Comparison of ENCODE assay signal across 24 mouse cellular contexts in the genomic region with DNA sequence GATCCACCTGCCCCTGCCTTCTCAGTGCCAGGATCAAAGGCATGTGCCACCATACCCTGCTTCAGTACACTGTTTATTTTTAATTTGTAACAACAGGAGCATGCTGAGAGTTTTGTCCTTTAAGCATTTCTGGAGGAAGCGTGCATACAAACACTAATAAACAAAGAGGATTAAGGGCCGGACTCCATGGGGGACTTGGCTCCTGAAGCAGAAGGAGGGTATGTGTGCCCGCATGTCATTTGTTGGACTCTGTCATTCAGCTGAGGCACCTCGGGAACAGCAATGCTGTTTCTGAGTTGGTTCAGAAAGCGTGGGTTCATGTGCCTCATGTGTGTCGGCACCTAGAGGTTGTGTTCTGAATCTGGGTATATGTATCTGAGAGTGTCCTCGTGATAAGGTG. TPM values are rescaled to one million over a fixed set of nuclear protein-coding genes. Genes with fewer than 3 reads are reported as not detected.
DNase-seq lines count a peak whose midpoint lies in the region; ATAC-seq and TF ChIP-seq lines count a peak whose summit lies in the region.
"Had no signal": no experiment of that assay in that cellular context is flagged by ENCODE, and none has a peak within 500 bp of the region (broad histone marks: within the 10 kb centered on the region; RNA-seq: fewer than 3 reads in every experiment).

No protein-coding gene starts in this region.

- H3K4me3 ChIP-seq in E14TG2a.4 (replicated peaks; ENCODE audit: low read length) = 0 out of 2 replicates have a peak overlapping the region, but pooled peaks have one; percentile 4
- no peak overlapping the region for H3K4me3 ChIP-seq in hindbrain, embryonic 12.5 days
- no peak overlapping the region for H3K4me3 ChIP-seq in midbrain, embryonic 13.5 days (replicated peaks)
- H3K4me3 ChIP-seq: intestine, embryonic 15.5 days; liver, embryonic 12.5 days; megakaryocyte, embryonic 14.5 days; neural tube, embryonic 12.5 days had no signal

- H3K27ac ChIP-seq in hindbrain, embryonic 12.5 days = peak overlapping the region; percentile 58
- H3K27ac ChIP-seq in midbrain, embryonic 13.5 days = peak overlapping the region; percentile 80
- H3K27ac ChIP-seq: intestine, embryonic 15.5 days; liver, embryonic 12.5 days; neural tube, embryonic 12.5 days had no signal

- DNase-seq in cerebellum, postnatal 10 days = peak; percentile 51 to 58
- no peak for DNase-seq in cerebellum, adult 9-10 months
- DNase-seq in embryo, embryonic 9.5 days (ENCODE audit: extremely low spot score) = no peak
- DNase-seq in layer of hippocampus, adult 9-11 months = no peak
- DNase-seq: gastrocnemius, postnatal 10 days; heart, postnatal 14 days; thymus, postnatal 36 days had no signal

- ATAC-seq in hindbrain, embryonic 12.5 days (ENCODE audit: low FRiP score) = no peak
- ATAC-seq in midbrain, embryonic 13.5 days = peak; percentile 10; the same call in 1 of the 2 replicates
- no peak for ATAC-seq in erythroid progenitor cell, adult 5-6 weeks (replicated peaks; ENCODE audit: low FRiP score, poor library complexity, severe bottlenecking)
- ATAC-seq: liver, embryonic 12.5 days had no signal

- peaks cover 26% of the 10 kb centered on the region for H3K27me3 ChIP-seq in E14TG2a.4 (ENCODE audit: insufficient read depth, low read length)
- 0 out of 2 replicates have a peak, but pooled peaks cover 7% of the 10 kb centered on the region for H3K27me3 ChIP-seq in hindbrain, embryonic 12.5 days
- H3K27me3 ChIP-seq in midbrain, embryonic 13.5 days = peaks cover 20% of the 10 kb centered on the region
- H3K27me3 ChIP-seq: intestine, embryonic 15.5 days had no signal

- peaks cover 58% of the 10 kb centered on the region for H3K4me1 ChIP-seq in E14TG2a.4 (replicated peaks; ENCODE audit: low read depth, low read length)
- H3K4me1 ChIP-seq in hindbrain, embryonic 12.5 days = peaks cover 25% of the 10 kb centered on the region
- peaks cover 33% of the 10 kb centered on the region for H3K4me1 ChIP-seq in midbrain, embryonic 13.5 days (replicated peaks)
- H3K4me1 ChIP-seq: intestine, embryonic 15.5 days; liver, embryonic 12.5 days; megakaryocyte, embryonic 14.5 days had no signal

- no peak for TF ChIP-seq CTCF in E14TG2a.4 (conservative IDR thresholded peaks at IDR 0.05; ENCODE audit: low read length)

- H3K36me3 ChIP-seq in E14TG2a.4 (ENCODE audit: insufficient read depth, low read length) = no peaks in the 10 kb centered on the region
- H3K36me3 ChIP-seq in hindbrain, embryonic 12.5 days = no peaks in the 10 kb centered on the region
- no peaks in the 10 kb centered on the region for H3K36me3 ChIP-seq in midbrain, embryonic 13.5 days
- H3K36me3 ChIP-seq: intestine, embryonic 15.5 days; liver, embryonic 12.5 days; neural tube, embryonic 12.5 days had no signal

- no peak overlapping the region for H3K4me2 ChIP-seq in hindbrain, embryonic 12.5 days (replicated peaks)
- 0 out of 2 replicates have a peak overlapping the region, but pooled peaks have one; percentile 6 for H3K4me2 ChIP-seq in midbrain, embryonic 13.5 days (replicated peaks)
- H3K4me2 ChIP-seq: intestine, embryonic 15.5 days; liver, embryonic 12.5 days; neural tube, embryonic 12.5 days had no signal

- WGBS in hindbrain, embryonic 12.5 days = 62% methylated on average over 7 of the region's 7 CpGs
- 32% methylated on average over 7 of the region's 7 CpGs for WGBS in midbrain, embryonic 13.5 days

- H3K9ac ChIP-seq in hindbrain, embryonic 12.5 days = no peak overlapping the region
- no peak overlapping the region for H3K9ac ChIP-seq in midbrain, embryonic 13.5 days (replicated peaks)
- H3K9ac ChIP-seq: intestine, embryonic 15.5 days; liver, embryonic 12.5 days; neural tube, embryonic 12.5 days had no signal

- no peaks in the 10 kb centered on the region for H3K9me3 ChIP-seq in E14TG2a.4 (ENCODE audit: low read length)
- no peaks in the 10 kb centered on the region for H3K9me3 ChIP-seq in hindbrain, embryonic 12.5 days (replicated peaks)
- no peaks in the 10 kb centered on the region for H3K9me3 ChIP-seq in midbrain, embryonic 13.5 days
- H3K9me3 ChIP-seq: intestine, embryonic 15.5 days; liver, embryonic 12.5 days; megakaryocyte, embryonic 14.5 days; neural tube, embryonic 12.5 days had no signal

RNA-seq across cellular contexts. Expression of gene 4931429L15Rik, which starts 17.5 kb away (rescaled TPM):
- not detected in 2 replicates for polyA plus RNA-seq in hindbrain, embryonic 12.5 days (2016; fragmentation: Nextera tagmentation; extraction: Ambion mirVana)
- 0.13 TPM in 1 of 2 replicates, not detected in the other for polyA plus RNA-seq in midbrain, embryonic 13.5 days (2015; fragmentation: Nextera tagmentation; extraction: Ambion mirVana)
- not detected in 2 replicates for total RNA-seq in erythroid progenitor cell, adult 5-6 weeks (2015; ENCODE audit: low replicate concordance)
- total RNA-seq in erythroid progenitor cell, adult 5-6 weeks (2017; ENCODE audit: low replicate concordance) = not detected in 2 replicates
- total RNA-seq: adrenal gland, postnatal 36 days; CH12.LX; gastrocnemius, postnatal 10 days; heart, adult 8-10 months; heart, postnatal 14 days; layer of hippocampus, adult 18-20 months; left cerebral cortex, postnatal 4 days had no signal
- polyA plus RNA-seq: embryonic facial prominence, embryonic 14.5 days; intestine, embryonic 15.5 days; kidney, embryonic 16.5 days; liver, embryonic 12.5 days; lung, embryonic 16.5 days; neural tube, embryonic 12.5 days; stomach, embryonic 16.5 days had no signal

RNA-seq across cellular contexts. Expression of gene Bud13, which starts 54.5 kb away (rescaled TPM):
- 22.5 and 23.5 TPM in 2 replicates for polyA plus RNA-seq in hindbrain, embryonic 12.5 days (2016; fragmentation: Nextera tagmentation; extraction: Ambion mirVana)
- polyA plus RNA-seq in midbrain, embryonic 13.5 days (2015; fragmentation: Nextera tagmentation; extraction: Ambion mirVana) = 19.8 and 20.7 TPM in 2 replicates
- 5.4 and 13.0 TPM in 2 replicates for total RNA-seq in erythroid progenitor cell, adult 5-6 weeks (2015; ENCODE audit: low replicate concordance)
- 5.6 and 5.7 TPM in 2 replicates for total RNA-seq in erythroid progenitor cell, adult 5-6 weeks (2017; ENCODE audit: low replicate concordance)

Comparison
In these comparisons a context has a peak if more than half of its experiments do, and no peak if none do; other contexts are left out.
1. DNase-seq: peak in cerebellum, postnatal 10 days (2 of 2); none in cerebellum, adult 9-10 months (single experiment), embryo, embryonic 9.5 days (single experiment) and layer of hippocampus, adult 9-11 months (single experiment).